In the genomic region with DNA sequence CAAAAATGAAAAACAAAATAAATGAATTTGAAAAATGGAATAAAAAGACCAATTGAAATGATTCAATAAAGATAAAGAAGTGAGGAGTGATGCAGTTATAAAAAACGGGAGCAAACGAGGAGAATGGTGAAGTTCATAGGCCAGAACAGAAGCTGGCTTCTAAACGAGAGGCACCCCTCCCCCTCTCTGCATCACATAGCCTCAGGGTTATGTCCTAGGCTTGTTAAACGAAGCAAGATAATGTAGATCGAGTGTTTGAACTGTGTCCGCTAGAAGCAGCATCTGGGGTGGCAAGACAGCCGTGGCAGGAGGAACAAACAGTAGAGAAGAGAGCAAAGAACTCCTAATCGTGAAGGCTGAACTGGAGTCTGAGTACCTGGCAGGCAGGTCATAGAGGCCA, we compare ENCODE assay signal across 20 mouse cellular contexts.
DNase-seq lines count a peak whose midpoint lies in the region; ATAC-seq and TF ChIP-seq lines count a peak whose summit lies in the region.
"Had no signal": no experiment of that assay in that cellular context is flagged by ENCODE, and none has a peak within 500 bp of the region (broad histone marks: within the 10 kb centered on the region; RNA-seq: fewer than 3 reads in every experiment).

No protein-coding gene starts in this region.

- WGBS in heart, embryonic 11.5 days (ENCODE audit: insufficient replicate concordance): 46% methylated on average over 8 of the region's 8 CpGs
- 51% methylated on average over 8 of the region's 8 CpGs for WGBS in midbrain, postnatal 0 days
- 65% methylated on average over 8 of the region's 8 CpGs for WGBS in midbrain, embryonic 10.5 days
- 38% methylated on average over 8 of the region's 8 CpGs for WGBS in embryonic facial prominence, embryonic 10.5 days

- TF ChIP-seq CTCF in midbrain, postnatal 0 days (IDR thresholded peaks at IDR 0.05): no peak

- no peak overlapping the region for H3K9ac ChIP-seq in heart, embryonic 11.5 days (ENCODE audit: low read depth, low read length)
- H3K9ac ChIP-seq in midbrain, postnatal 0 days (replicated peaks; ENCODE audit: low read length, poor library complexity, severe bottlenecking): no peak overlapping the region
- H3K9ac ChIP-seq: intestine, embryonic 15.5 days; limb, embryonic 12.5 days; liver, embryonic 14.5 days; stomach, embryonic 15.5 days had no signal

- no peaks in the 10 kb centered on the region for H3K9me3 ChIP-seq in heart, embryonic 11.5 days (replicated peaks; ENCODE audit: control insufficient read depth, low read length)
- H3K9me3 ChIP-seq in midbrain, postnatal 0 days (ENCODE audit: low read length): no peaks in the 10 kb centered on the region
- H3K9me3 ChIP-seq in midbrain, embryonic 10.5 days (replicated peaks): no peaks in the 10 kb centered on the region
- no peaks in the 10 kb centered on the region for H3K9me3 ChIP-seq in embryonic facial prominence, embryonic 10.5 days
- H3K9me3 ChIP-seq: heart, embryonic 10.5 days; intestine, embryonic 15.5 days; limb, embryonic 12.5 days; megakaryocyte, embryonic 14.5 days; stomach, embryonic 15.5 days had no signal

- H3K36me3 ChIP-seq in heart, embryonic 11.5 days (ENCODE audit: control insufficient read depth, insufficient read depth, low read length): no peaks in the 10 kb centered on the region
- no peaks in the 10 kb centered on the region for H3K36me3 ChIP-seq in midbrain, postnatal 0 days (ENCODE audit: insufficient read depth, low read length)
- H3K36me3 ChIP-seq in midbrain, embryonic 10.5 days: no peaks in the 10 kb centered on the region
- no peaks in the 10 kb centered on the region for H3K36me3 ChIP-seq in embryonic facial prominence, embryonic 10.5 days (replicated peaks)
- H3K36me3 ChIP-seq: intestine, embryonic 15.5 days; limb, embryonic 12.5 days; stomach, embryonic 15.5 days had no signal

- no peaks in the 10 kb centered on the region for H3K4me1 ChIP-seq in heart, embryonic 11.5 days (ENCODE audit: control insufficient read depth, insufficient read depth, low read length)
- peaks cover 3% of the 10 kb centered on the region; the same call in 1 of the 2 replicates for H3K4me1 ChIP-seq in midbrain, postnatal 0 days (ENCODE audit: insufficient read depth, low read length)
- peaks cover 13% of the 10 kb centered on the region for H3K4me1 ChIP-seq in midbrain, embryonic 10.5 days
- peaks cover 19% of the 10 kb centered on the region for H3K4me1 ChIP-seq in embryonic facial prominence, embryonic 10.5 days
- H3K4me1 ChIP-seq: intestine, embryonic 15.5 days; megakaryocyte, embryonic 14.5 days had no signal

- peak; percentile 22 for DNase-seq in heart, adult 11 months
- peak; percentile 5 for DNase-seq in midbrain, postnatal 0 days (ENCODE audit: low spot score)
- no peak for DNase-seq in midbrain, embryonic 10.5 days (ENCODE audit: low spot score)
- peak; percentile 17 for DNase-seq in embryonic facial prominence, embryonic 10.5 days (ENCODE audit: low spot score)
- peak; percentile 71 for DNase-seq in retina, postnatal 1 day
- no peak for DNase-seq in adrenal gland, adult 8-10 months
- DNase-seq: B cell, adult 2 months; cerebellum, postnatal 25 days; gastrocnemius, postnatal 36 days had no signal

- H3K27ac ChIP-seq in heart, embryonic 11.5 days (ENCODE audit: low read depth, low read length): no peak overlapping the region
- H3K27ac ChIP-seq in midbrain, postnatal 0 days (ENCODE audit: low read depth, low read length): no peak overlapping the region
- no peak overlapping the region for H3K27ac ChIP-seq in midbrain, embryonic 10.5 days (replicated peaks)
- no peak overlapping the region for H3K27ac ChIP-seq in embryonic facial prominence, embryonic 10.5 days (replicated peaks)
- H3K27ac ChIP-seq: heart, embryonic 10.5 days; intestine, embryonic 15.5 days; left cerebral cortex, adult 2 months; limb, embryonic 12.5 days; liver, embryonic 14.5 days; stomach, embryonic 15.5 days had no signal

- no peak for ATAC-seq in heart, embryonic 11.5 days (replicated peaks; ENCODE audit: insufficient number of reproducible peaks, low FRiP score, low TSS enrichment)
- ATAC-seq in midbrain, postnatal 0 days (ENCODE audit: low FRiP score): no peak
- ATAC-seq: intestine, embryonic 15.5 days; lung, postnatal 0 days; Patski had no signal

- no peak overlapping the region for H3K4me2 ChIP-seq in heart, embryonic 11.5 days
- no peak overlapping the region for H3K4me2 ChIP-seq in midbrain, postnatal 0 days (ENCODE audit: low read depth, low read length, poor library complexity, severe bottlenecking)
- H3K4me2 ChIP-seq: intestine, embryonic 15.5 days; limb, embryonic 12.5 days; stomach, embryonic 15.5 days had no signal

- no peaks in the 10 kb centered on the region for H3K27me3 ChIP-seq in heart, embryonic 11.5 days (ENCODE audit: control insufficient read depth, insufficient read depth, low read length)
- no peaks in the 10 kb centered on the region for H3K27me3 ChIP-seq in midbrain, postnatal 0 days (ENCODE audit: insufficient read depth, low read length)
- no peaks in the 10 kb centered on the region for H3K27me3 ChIP-seq in midbrain, embryonic 10.5 days (ENCODE audit: low read depth, poor library complexity, severe bottlenecking)
- H3K27me3 ChIP-seq in embryonic facial prominence, embryonic 10.5 days (replicated peaks; ENCODE audit: low read depth, poor library complexity, severe bottlenecking): 0 out of 2 replicates have a peak, but pooled peaks cover 3% of the 10 kb centered on the region
- H3K27me3 ChIP-seq: intestine, embryonic 15.5 days; limb, embryonic 12.5 days; megakaryocyte, embryonic 14.5 days; Patski; stomach, embryonic 15.5 days had no signal

- no peak overlapping the region for H3K4me3 ChIP-seq in heart, embryonic 11.5 days (ENCODE audit: low read depth, low read length)
- no peak overlapping the region for H3K4me3 ChIP-seq in midbrain, postnatal 0 days (ENCODE audit: low read depth, low read length)
- no peak overlapping the region for H3K4me3 ChIP-seq in midbrain, embryonic 10.5 days
- H3K4me3 ChIP-seq in embryonic facial prominence, embryonic 10.5 days: no peak overlapping the region
- H3K4me3 ChIP-seq: heart, embryonic 10.5 days; intestine, embryonic 15.5 days; left cerebral cortex, adult 2 months; limb, embryonic 12.5 days; megakaryocyte, embryonic 14.5 days; myocyte; stomach, embryonic 15.5 days had no signal

Comparison
In these comparisons a context has a peak if more than half of its experiments do, and no peak if none do; other contexts are left out.
1. DNase-seq: peak in heart, adult 11 months (single experiment), midbrain, postnatal 0 days (single experiment), embryonic facial prominence, embryonic 10.5 days (single experiment) and retina, postnatal 1 day (single experiment); none in midbrain, embryonic 10.5 days (single experiment) and adrenal gland, adult 8-10 months (single experiment).